Mouse (Mus musculus): ENCODE data around the gene Polr1a. TPM values are rescaled to one million over a fixed set of nuclear protein-coding genes. Genes with fewer than 3 reads are reported as not detected.

Gene Polr1a
- polyA plus RNA-seq, 1 experiment from 2014 or later, result 22.9 TPM

DNA sequence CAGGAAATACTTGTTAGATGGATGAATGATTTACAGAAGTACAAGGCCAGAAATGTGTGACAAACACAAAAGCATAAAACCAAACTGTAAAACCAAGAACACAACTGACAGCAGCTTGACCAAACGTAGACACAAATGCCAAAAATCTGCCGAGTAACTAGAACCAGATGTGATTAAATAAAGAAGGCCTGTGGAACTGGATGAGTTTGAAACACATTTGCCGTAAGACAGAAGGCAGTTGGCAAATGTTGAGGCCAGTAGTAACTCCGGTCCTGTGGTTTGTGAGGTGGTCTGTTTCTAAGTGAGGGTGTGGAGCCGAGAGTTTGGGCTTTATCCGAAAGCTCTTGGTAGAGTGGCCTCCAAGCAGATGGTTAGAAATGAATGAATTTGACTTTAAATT is 32.1 kb downstream of the Polr1a start:
- H3K36me3 ChIP-seq (ENCODE audit: control insufficient read depth, insufficient read depth, low read length), result peaks cover 12% of the 10 kb centered on the region; the same call in 1 of the 2 replicates
- 89% methylated on average over 6 of the region's 6 CpGs for WGBS

GRCm38 (mm10) chr6:71945101-71945500 is 36.2 kb downstream of the Polr1a start:
- H3K4me1 ChIP-seq (ENCODE audit: control insufficient read depth, insufficient read depth, low read length), result no peaks in the 10 kb centered on the region
- no peak overlapping the region for H3K27ac ChIP-seq (ENCODE audit: low read length)
- WGBS, result 89% methylated on average over 6 of the region's 6 CpGs
- H3K9me3 ChIP-seq (ENCODE audit: control insufficient read depth, low read length), result no peaks in the 10 kb centered on the region
- H3K4me3 ChIP-seq (ENCODE audit: low read length), result no peak overlapping the region
- H3K9ac ChIP-seq (ENCODE audit: low read depth, low read length), result no peak overlapping the region
- peaks cover 16% of the 10 kb centered on the region; the same call in 1 of the 2 replicates for H3K36me3 ChIP-seq (ENCODE audit: control insufficient read depth, insufficient read depth, low read length)
- H3K27me3 ChIP-seq (replicated peaks; ENCODE audit: control insufficient read depth, insufficient read depth, low read length), result no peaks in the 10 kb centered on the region
- no peak for ATAC-seq
- no peak overlapping the region for H3K4me2 ChIP-seq (ENCODE audit: low read depth, low read length)

More for the DNA sequence above, 32.1 kb downstream of the Polr1a start:
- Histone ChIP-seq H3K27me3 (replicated peaks; ENCODE audit: control insufficient read depth, insufficient read depth, low read length) (no peaks in the 10 kb centered on the region), H3K27ac (ENCODE audit: low read length) (no peak overlapping the region), H3K9ac (ENCODE audit: low read depth, low read length) (no peak overlapping the region), H3K9me3 (ENCODE audit: control insufficient read depth, low read length) (no peaks in the 10 kb centered on the region), H3K4me3 (ENCODE audit: low read length) (no peak overlapping the region), H3K4me2 (ENCODE audit: low read depth, low read length) (no peak overlapping the region), H3K4me1 (ENCODE audit: control insufficient read depth, insufficient read depth, low read length) (no peaks in the 10 kb centered on the region)
- no peak for ATAC-seq

- 83% methylated on average over 8 of the region's 8 CpGs for WGBS
- ATAC-seq, result no peak
- H3K9me3 ChIP-seq (ENCODE audit: control insufficient read depth, low read length), result no peaks in the 10 kb centered on the region
Measured at GRCm38 (mm10) chr6:71946121-71946520, 37.3 kb downstream of the Polr1a start.

DNA sequence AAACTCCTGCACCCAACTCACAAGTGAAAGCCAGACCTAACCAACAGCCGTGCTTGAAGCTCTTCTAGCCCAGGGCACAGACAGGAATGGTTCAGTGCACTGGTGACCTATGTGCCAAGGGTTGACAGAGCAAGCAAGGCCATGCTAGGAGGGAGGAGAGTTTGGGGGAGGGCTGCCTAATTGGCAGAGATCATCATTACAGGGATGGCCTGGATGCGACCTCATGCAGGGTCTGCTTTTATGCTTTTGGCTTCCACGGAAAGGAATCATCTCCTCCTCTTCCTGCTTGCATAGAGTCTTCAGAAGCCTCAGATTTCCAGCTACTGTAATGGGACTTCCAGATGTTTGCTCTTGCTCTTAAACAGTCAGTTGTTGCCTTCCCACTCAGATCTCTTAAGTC is 40.9 kb downstream of the Polr1a start:
- peaks cover 23% of the 10 kb centered on the region for H3K36me3 ChIP-seq (ENCODE audit: control insufficient read depth, insufficient read depth, low read length)
- H3K27me3 ChIP-seq (replicated peaks; ENCODE audit: control insufficient read depth, insufficient read depth, low read length), result no peaks in the 10 kb centered on the region
- H3K4me3 ChIP-seq (ENCODE audit: low read length), result no peak overlapping the region
- 86% methylated on average over 3 of the region's 3 CpGs for WGBS
- H3K9ac ChIP-seq (ENCODE audit: low read depth, low read length), result no peak overlapping the region
- ATAC-seq, result no peak
- H3K27ac ChIP-seq (ENCODE audit: low read length), result no peak overlapping the region
- H3K4me2 ChIP-seq (ENCODE audit: low read depth, low read length), result no peak overlapping the region
- H3K9me3 ChIP-seq (ENCODE audit: control insufficient read depth, low read length), result no peaks in the 10 kb centered on the region
- no peaks in the 10 kb centered on the region for H3K4me1 ChIP-seq (ENCODE audit: control insufficient read depth, insufficient read depth, low read length)

More at GRCm38 (mm10) chr6:71946121-71946520, 37.3 kb downstream of the Polr1a start:
- no peak overlapping the region for H3K27ac ChIP-seq (ENCODE audit: low read length)
- no peak overlapping the region for H3K9ac ChIP-seq (ENCODE audit: low read depth, low read length)
- H3K4me2 ChIP-seq (ENCODE audit: low read depth, low read length), result no peak overlapping the region
- no peak overlapping the region for H3K4me3 ChIP-seq (ENCODE audit: low read length)
- H3K36me3 ChIP-seq (ENCODE audit: control insufficient read depth, insufficient read depth, low read length), result peaks cover 17% of the 10 kb centered on the region; the same call in 1 of the 2 replicates
- H3K4me1 ChIP-seq (ENCODE audit: control insufficient read depth, insufficient read depth, low read length), result no peaks in the 10 kb centered on the region
- H3K27me3 ChIP-seq (replicated peaks; ENCODE audit: control insufficient read depth, insufficient read depth, low read length), result no peaks in the 10 kb centered on the region

DNA sequence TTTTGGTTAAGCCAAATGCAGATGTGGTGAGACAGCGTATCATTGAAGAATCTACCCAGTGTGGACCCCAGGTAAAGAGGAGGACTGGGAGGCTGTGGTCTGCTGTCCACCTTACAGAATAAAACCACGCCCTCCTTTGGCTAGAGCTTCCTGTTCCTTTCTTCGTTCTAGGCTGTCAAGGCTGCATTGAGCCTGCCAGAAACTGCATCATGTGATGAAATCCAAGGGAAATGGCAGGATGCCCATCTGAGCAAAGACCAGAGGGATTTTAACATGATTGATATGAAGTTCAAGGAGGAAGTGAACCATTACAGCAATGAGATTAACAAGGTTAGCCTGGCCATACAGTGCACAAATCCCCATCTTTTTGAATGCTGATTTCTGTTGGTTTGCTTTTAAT is 41.7 kb downstream of the Polr1a start:
- no peaks in the 10 kb centered on the region for H3K27me3 ChIP-seq (replicated peaks; ENCODE audit: control insufficient read depth, insufficient read depth, low read length)
- 80% methylated on average over 3 of the region's 3 CpGs for WGBS
- peaks cover 23% of the 10 kb centered on the region for H3K36me3 ChIP-seq (ENCODE audit: control insufficient read depth, insufficient read depth, low read length)
- no peak overlapping the region for H3K27ac ChIP-seq (ENCODE audit: low read length)
- no peak overlapping the region for H3K4me2 ChIP-seq (ENCODE audit: low read depth, low read length)
- no peaks in the 10 kb centered on the region for H3K4me1 ChIP-seq (ENCODE audit: control insufficient read depth, insufficient read depth, low read length)
- no peak overlapping the region for H3K9ac ChIP-seq (ENCODE audit: low read depth, low read length)
- no peaks in the 10 kb centered on the region for H3K9me3 ChIP-seq (ENCODE audit: control insufficient read depth, low read length)
- H3K4me3 ChIP-seq (ENCODE audit: low read length), result no peak overlapping the region
- no peak for ATAC-seq

GRCm38 (mm10) chr6:71951192-71951591 is 42.3 kb downstream of the Polr1a start:
- WGBS, result 90% methylated on average over 5 of the region's 5 CpGs
- H3K27me3 ChIP-seq (replicated peaks; ENCODE audit: control insufficient read depth, insufficient read depth, low read length), result no peaks in the 10 kb centered on the region
- no peak overlapping the region for H3K9ac ChIP-seq (ENCODE audit: low read depth, low read length)
- no peaks in the 10 kb centered on the region for H3K9me3 ChIP-seq (ENCODE audit: control insufficient read depth, low read length)
- H3K27ac ChIP-seq (ENCODE audit: low read length), result no peak overlapping the region
- no peak for ATAC-seq
- peaks cover 23% of the 10 kb centered on the region for H3K36me3 ChIP-seq (ENCODE audit: control insufficient read depth, insufficient read depth, low read length)
- no peak overlapping the region for H3K4me3 ChIP-seq (ENCODE audit: low read length)
- H3K4me2 ChIP-seq (ENCODE audit: low read depth, low read length), result no peak overlapping the region
- H3K4me1 ChIP-seq (ENCODE audit: control insufficient read depth, insufficient read depth, low read length), result no peaks in the 10 kb centered on the region

DNA sequence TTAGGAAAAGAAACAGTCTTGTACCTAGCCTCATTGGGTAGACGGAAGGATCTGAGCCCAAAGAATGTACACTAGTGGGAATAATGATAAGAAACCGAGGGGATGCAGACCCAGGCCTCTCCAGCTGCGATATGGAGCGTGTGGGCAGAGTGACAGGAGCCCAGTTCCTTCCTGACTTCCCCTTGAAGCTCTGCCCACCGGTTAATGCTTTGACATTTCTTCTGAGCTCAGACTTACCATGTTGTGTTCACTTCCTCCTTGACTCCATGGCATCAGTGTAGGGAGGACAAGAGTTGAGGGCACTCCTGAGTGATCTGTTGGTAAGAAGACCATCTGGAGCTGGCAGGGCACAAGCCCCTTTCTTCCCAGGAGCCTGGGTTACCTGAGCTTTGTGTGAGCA is 53.3 kb downstream of the Polr1a start:
- ATAC-seq, result no peak
- Histone ChIP-seq H3K9me3 (ENCODE audit: control insufficient read depth, low read length) (no peaks in the 10 kb centered on the region), H3K4me1 (ENCODE audit: control insufficient read depth, insufficient read depth, low read length) (no peaks in the 10 kb centered on the region), H3K36me3 (ENCODE audit: control insufficient read depth, insufficient read depth, low read length) (peaks cover 6% of the 10 kb centered on the region), H3K27me3 (replicated peaks; ENCODE audit: control insufficient read depth, insufficient read depth, low read length) (no peaks in the 10 kb centered on the region), H3K4me2 (ENCODE audit: low read depth, low read length) (no peak overlapping the region), H3K27ac (ENCODE audit: low read length) (no peak overlapping the region), H3K9ac (ENCODE audit: low read depth, low read length) (no peak overlapping the region), H3K4me3 (ENCODE audit: low read length) (no peak overlapping the region)
- WGBS, result 88% methylated on average over 5 of the region's 5 CpGs

- Histone ChIP-seq H3K36me3 (ENCODE audit: control insufficient read depth, insufficient read depth, low read length) (peaks cover 6% of the 10 kb centered on the region), H3K4me1 (ENCODE audit: control insufficient read depth, insufficient read depth, low read length) (no peaks in the 10 kb centered on the region), H3K27ac (ENCODE audit: low read length) (no peak overlapping the region), H3K4me3 (ENCODE audit: low read length) (no peak overlapping the region), H3K9ac (ENCODE audit: low read depth, low read length) (no peak overlapping the region), H3K27me3 (replicated peaks; ENCODE audit: control insufficient read depth, insufficient read depth, low read length) (no peaks in the 10 kb centered on the region), H3K4me2 (ENCODE audit: low read depth, low read length) (no peak overlapping the region), H3K9me3 (ENCODE audit: control insufficient read depth, low read length) (no peaks in the 10 kb centered on the region)
- 91% methylated on average over 6 of the region's 6 CpGs for WGBS
- no peak for ATAC-seq
Measured at GRCm38 (mm10) chr6:71962706-71963105, 53.9 kb downstream of the Polr1a start.

- no peak overlapping the region for H3K27ac ChIP-seq (ENCODE audit: low read length)
- ATAC-seq, result no peak
- no peaks in the 10 kb centered on the region for H3K4me1 ChIP-seq (ENCODE audit: control insufficient read depth, insufficient read depth, low read length)
- H3K4me3 ChIP-seq (ENCODE audit: low read length), result no peak overlapping the region
- no peak overlapping the region for H3K9ac ChIP-seq (ENCODE audit: low read depth, low read length)
- peaks cover 6% of the 10 kb centered on the region for H3K36me3 ChIP-seq (ENCODE audit: control insufficient read depth, insufficient read depth, low read length)
- no peaks in the 10 kb centered on the region for H3K27me3 ChIP-seq (replicated peaks; ENCODE audit: control insufficient read depth, insufficient read depth, low read length)
- no peaks in the 10 kb centered on the region for H3K9me3 ChIP-seq (ENCODE audit: control insufficient read depth, low read length)
- no peak overlapping the region for H3K4me2 ChIP-seq (ENCODE audit: low read depth, low read length)
- 92% methylated on average over 11 of the region's 11 CpGs for WGBS
Measured at GRCm38 (mm10) chr6:71963561-71963960, 54.7 kb downstream of the Polr1a start.

- Histone ChIP-seq H3K27me3 (replicated peaks; ENCODE audit: control insufficient read depth, insufficient read depth, low read length) (no peaks in the 10 kb centered on the region), H3K9ac (ENCODE audit: low read depth, low read length) (no peak overlapping the region), H3K4me3 (ENCODE audit: low read length) (no peak overlapping the region), H3K4me2 (ENCODE audit: low read depth, low read length) (no peak overlapping the region), H3K4me1 (ENCODE audit: control insufficient read depth, insufficient read depth, low read length) (no peaks in the 10 kb centered on the region), H3K27ac (ENCODE audit: low read length) (no peak overlapping the region), H3K9me3 (ENCODE audit: control insufficient read depth, low read length) (no peaks in the 10 kb centered on the region), H3K36me3 (ENCODE audit: control insufficient read depth, insufficient read depth, low read length) (peaks cover 16% of the 10 kb centered on the region)
- 83% methylated on average over 5 of the region's 5 CpGs for WGBS
- ATAC-seq, result no peak
Measured at GRCm38 (mm10) chr6:71966683-71967303, 57.9 kb downstream of the Polr1a start.

All from intestine, embryonic 16.5 days (tissue).